Mouse (Mus musculus) activated CD4-positive, CD25-positive, alpha-beta regulatory T cell, adult 4 months (primary cell): ENCODE measurements around the gene Oaf. TPM values are rescaled to one million over a fixed set of nuclear protein-coding genes. Genes with fewer than 3 reads are reported as not detected.

Source experiments
- ATAC-seq: one replicate; pipeline ENCODE4 v1.8.0; 2017
- polyA plus RNA-seq, 2 experiments: library from polyadenylated mRNA; unstranded; fragments of 100-300 nt; shearing (Covaris generic); gene quantifications; one replicate each; pipeline ENCODE4 v1.2.1; 2017

Oaf gene
- polyA plus RNA-seq, 2 experiments from 2014 or later = 0.69 to 0.98 TPM

DNA sequence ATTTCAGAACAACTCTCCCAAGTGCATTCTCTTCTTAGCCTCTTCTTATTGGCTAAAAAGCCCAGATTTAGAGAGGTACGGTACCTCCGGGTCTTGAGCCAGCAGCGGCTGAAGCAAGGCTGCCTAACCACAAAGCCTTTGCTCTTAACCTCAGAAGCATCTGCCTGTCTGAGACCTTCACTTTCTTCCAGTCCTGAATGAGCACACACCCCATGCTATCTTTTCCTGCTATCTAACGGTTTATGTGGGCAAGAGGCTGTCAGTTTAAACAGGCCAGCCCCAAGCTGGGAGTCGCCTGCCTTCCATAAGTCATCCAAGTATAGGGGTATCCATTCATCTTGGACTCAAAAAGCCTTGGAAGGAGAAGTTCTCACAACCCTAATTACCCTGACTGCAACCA lies 2.7 kb upstream of the Oaf start:
- no peak for ATAC-seq

DNA sequence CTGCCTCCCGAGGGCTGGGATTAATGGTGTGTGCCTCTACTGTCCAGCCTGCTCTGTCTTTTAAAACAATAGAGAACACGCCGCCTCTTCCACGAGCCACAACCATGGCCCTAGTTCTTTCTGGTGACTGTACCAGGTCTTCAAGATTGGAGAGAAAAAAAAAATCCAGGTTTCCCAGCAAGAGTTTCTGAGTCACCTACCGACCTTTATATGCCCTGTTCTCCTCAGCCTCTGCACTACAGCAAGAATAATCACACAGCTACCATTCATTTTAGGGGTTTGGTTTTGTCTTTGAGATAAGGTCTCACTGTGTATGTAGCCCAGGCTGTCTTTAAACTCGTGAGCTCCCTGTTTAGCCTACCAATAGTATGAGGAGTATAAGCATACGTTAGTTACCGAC lies 2.3 kb upstream of the Oaf start:
- no peak for ATAC-seq

DNA sequence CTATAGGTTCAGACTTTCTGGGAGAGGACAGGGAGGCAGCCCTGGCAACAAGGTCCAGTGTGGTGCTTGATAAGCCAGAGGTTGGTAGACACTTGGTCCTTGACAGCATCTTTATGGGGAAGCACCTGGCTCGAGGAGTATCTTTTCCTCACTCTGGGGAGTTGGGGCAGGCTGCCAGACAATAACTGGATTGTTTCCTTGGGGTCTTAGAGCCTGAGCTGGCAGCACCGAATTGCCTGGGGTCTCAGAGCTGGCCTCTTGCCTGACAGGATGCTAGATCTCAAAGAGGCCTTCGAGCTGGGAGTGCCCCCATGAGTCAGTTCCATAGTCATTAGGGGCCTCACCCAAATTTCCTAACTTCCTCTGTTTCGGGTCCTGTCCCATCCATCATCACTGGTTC lies 1.6 kb upstream of the Oaf start:
- ATAC-seq = no peak

DNA sequence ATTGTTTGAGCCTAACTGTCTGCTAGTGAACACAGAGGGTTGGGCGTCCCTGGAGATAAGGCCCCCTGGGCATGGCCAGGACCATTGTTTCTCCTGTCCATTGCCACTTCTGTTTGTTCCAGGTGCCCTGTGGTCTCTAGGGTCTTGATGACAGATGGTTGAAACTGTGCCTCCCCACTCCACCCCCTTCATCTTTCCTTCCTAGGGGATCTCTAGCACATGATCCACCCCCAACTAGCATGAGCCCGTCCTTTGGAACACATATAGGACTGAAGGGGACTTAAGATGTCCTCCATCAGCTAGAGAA lies 836 bp upstream of the Oaf start:
- no peak for ATAC-seq

DNA sequence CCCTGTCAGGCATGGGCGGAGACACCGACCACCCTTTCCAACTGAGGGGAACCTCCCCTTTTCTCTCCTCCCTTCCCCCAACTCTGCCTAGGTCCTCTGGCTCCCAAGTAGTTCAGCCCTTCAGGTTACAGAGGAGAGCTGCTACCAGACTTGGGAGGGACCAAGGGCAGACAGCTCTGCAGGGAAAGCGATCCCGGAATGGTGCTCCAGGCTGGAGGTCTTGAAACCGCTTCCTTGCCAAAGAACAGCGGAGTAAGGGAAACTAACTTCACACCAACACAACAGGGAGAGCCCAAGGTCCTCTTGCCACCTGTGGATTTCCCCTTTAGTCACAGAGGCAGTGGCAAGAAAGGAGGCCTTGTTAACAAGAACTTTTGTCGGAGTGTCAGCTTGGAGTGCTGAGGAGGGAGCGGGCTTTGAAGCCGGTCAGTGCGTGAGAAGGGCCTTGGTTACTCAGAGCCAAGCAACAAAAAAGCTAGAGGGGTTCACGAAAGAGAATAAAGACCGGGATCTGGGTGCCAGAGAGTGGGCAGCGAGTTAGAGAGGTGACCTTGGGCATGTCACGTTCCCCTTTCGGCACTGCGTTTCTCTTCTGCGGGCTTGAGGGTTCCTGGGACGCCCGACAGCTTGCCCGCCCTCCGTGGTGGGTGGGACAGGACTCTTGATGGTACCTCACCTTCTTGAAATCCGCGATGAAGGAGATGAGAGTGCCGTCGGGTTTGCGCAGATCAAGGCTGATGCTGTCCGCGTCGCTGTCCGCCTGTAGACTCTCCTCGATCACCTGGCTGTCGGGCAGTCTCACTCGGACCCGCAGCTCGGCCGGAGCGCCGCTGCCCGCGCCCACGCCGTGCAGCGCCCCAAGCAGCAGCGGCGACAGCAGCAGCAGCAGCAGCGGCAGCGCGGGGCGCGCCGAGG lies 823 bp downstream of the Oaf start:
- ATAC-seq = no peak

DNA sequence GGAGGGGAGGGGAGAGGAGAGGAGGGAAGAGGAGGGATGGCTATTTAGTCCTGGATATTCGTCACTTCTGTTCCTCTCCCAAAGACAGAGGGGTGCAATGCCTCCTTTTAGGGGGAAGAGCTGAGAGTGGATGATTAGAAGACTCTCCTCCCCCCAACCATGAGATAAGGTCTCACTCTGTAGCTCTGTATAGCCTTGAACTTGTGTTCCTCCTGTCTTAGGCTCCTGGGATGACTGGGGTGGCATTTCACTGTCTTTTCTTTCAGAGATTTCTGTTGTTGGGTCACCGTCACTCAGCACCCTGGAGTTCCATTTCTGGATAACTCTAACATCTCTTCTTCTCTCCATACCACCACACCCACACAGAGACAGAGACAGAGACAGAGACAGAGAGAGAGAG lies 1.5 kb downstream of the Oaf start:
- ATAC-seq = no peak

DNA sequence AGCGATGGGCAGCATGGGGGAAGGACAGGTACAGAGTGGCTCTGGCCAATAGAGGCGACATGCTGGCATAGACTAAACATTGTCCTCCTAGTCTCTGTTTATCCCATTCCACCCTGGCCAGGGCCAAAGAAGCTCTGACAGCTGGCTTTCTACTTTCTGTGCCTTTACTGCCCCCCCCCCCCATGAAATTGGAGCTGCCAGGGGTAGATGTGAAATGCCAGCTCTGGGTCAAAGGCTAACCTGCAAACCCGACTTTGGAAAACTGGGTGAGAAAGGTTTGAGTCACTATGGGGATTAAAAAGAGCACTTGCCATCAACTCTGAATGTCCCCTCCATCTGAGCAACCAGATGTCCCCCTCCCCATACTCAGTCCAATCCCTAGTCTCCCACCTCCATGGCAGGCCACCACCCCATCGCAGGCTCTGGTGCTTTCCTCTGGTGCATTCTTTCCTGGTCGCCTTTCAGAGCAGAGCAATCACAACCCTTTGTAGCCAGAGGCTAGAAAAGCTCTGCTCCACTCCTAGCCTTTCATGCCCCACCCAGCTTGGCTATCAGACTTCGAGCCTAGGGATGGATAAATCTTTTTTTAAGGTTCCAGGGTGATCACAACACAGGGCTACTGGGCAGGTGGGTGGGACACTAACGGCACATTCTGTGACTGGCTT lies 2.5 kb downstream of the Oaf start:
- no peak for ATAC-seq

DNA sequence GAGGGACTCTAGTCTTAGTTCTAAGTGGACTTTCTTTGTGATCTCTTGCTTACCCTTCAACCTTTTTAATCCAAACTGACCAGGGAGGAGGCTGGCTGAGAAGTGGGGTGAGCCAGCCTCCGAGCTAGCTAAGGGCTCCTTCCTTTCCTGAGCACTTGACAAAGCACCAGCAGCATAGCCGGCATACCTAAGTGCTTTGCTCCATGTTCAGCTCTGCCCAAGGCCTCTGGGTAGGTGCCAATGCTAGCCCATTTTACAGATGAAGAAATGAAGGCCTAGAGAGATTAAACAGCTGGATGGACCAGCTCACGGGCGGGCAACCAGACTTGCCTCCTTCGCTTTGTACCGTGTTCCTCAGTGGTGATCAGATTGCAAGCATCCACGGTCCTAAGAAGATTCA lies 3.1 kb downstream of the Oaf start:
- ATAC-seq = no peak

DNA sequence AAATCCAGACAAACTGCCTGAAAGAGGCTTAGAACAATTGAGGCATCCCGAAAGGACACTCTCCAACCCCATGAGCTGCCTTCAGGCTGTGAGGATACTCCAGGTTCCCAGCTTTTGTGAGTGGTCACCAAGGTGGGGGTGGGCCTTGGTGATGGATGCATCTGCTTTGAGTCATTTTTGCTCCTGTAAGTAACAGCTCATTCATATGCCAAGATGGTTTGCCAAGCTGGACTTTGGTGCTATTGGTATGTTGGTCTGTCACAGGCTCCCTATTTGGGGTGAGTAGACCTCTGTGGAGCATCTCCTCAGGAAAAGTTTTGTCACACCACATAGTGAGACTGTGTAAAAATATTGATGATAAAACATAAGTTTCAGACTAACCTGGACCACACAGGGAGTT lies 3.6 kb downstream of the Oaf start:
- no peak for ATAC-seq

DNA sequence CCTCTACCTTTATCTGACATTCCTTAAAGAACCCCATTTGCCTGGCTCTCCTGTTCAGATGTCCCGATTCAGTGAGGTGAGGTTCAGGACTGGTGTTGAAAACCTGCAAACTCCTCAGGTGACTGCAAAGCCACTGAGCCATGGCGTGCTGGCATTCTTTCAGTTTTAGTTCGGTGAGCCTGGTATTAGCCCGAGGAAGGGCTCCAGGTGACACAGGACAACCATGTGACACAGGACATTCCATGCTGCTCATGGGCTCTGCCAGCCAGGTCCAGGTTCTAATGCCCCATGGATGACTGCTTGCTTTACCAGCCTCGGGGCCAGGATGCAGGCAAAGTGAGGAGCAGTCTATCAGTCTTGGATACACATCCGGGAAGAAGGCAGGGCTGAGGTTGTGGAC lies 4.4 kb downstream of the Oaf start:
- ATAC-seq = no peak

DNA sequence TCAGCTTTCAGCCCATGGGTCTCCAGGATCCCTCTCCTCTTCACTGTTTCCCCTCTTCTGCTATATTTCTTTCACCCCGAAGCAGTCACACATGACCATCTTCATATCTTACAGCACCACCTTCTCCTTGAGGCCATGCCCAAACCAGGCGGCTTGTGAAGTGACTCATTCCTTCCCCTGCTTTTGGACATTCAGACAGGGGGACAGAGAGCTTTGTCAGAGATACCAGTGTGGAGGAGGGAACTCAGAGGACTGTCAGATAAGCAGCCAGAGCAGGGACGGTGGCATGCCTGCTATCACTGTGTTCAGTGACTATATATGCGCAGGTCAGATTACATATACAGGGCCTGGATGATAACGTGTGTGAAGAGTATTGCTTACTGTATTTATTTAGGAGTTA lies 5.2 kb downstream of the Oaf start:
- no peak for ATAC-seq

DNA sequence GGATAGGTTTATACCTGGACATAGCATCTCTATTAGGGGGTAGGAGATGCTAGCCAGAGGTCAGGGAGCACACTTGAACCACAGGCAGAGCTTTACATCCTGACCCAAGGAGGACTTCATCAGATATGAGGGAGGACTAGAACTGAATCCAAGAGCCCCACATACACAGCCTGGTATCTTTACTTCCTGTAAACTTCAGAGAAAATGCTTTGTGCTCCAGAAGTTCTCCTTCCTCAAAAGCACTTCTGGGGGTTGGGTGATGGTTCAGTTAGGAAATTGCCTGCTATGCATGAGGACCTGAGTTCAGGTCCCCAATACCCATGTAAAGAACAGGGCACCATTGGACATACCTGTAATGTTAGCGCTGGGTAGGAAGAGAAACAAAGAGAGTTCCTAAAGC lies 6.2 kb downstream of the Oaf start:
- no peak for ATAC-seq

DNA sequence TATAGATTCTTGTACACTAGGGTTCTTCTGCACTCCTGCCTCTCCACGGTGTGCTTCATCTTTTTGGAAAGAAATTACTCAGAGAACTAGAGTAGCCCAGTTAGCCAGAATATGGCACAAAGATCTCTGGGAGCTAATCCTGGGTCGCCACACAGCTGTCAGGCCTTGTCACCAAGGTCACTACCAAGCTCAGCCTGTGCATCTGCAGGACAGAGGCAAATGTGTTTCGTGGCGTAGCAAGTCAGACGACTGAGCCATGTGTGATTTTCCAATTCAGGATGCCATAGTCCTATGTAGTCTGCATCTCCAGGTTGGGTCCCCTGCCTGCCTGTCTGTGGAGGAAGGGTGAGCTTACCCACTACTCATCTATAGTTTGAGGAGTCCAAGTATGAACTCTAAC lies 6.7 kb downstream of the Oaf start:
- no peak for ATAC-seq

DNA sequence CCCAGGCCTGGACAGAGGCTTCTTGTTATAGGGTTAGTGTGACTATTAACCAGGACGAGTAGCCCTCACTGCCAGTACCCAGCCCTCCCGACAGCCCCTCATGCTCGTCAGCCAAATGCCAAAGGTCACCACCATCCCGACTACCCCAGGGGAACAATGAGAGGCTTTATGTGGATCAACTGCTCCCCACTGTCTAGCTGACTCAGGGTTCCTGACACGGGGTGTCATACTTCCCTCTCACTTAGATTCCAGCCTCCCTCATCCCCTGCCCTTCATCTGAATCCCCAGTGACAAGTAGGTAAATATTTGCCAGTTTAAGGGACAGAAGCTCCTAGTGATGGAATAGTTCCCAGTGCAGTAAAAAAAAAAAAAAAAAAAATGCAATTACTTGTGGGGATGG lies 7.4 kb downstream of the Oaf start:
- ATAC-seq = no peak

DNA sequence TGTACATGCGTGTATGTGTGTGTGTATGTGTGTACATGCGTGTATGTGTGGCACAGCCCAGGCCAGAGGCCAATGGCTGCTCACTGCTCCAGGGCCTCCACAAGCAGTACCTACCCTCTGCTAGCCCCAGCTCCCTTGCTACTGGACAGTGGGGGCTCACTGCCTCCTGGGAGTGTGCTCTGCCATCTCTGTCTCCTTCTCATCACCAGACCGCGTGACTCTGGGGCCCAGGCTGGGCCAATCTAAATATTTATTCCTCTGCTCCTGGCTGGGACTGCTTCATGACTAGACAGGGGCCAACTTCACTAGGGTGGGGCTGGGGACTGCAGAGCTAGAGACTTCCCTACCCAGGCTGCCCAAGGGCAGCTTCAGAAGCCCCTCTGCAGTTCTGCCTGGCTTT lies 7.9 kb downstream of the Oaf start:
- ATAC-seq = no peak

DNA sequence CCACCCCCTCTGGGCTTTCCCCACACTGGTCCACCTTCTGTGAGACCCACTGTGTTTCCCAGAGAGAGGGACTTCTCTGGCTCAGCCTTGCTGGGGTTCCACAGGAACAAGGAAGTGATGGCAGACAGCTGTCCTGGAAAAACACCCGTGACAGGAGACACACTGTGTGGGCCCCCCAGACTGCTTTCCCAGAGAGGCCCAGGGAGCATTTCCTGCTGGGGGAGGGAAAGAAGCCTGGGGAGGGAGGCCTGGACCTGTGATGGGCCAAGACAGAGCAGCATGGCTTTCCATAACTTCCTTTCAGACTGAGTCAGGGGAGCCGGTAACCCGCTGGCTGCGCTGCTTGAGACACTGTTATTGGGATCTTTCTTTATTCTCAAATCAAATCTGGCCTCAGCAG lies 8.8 kb downstream of the Oaf start:
- no peak for ATAC-seq

DNA sequence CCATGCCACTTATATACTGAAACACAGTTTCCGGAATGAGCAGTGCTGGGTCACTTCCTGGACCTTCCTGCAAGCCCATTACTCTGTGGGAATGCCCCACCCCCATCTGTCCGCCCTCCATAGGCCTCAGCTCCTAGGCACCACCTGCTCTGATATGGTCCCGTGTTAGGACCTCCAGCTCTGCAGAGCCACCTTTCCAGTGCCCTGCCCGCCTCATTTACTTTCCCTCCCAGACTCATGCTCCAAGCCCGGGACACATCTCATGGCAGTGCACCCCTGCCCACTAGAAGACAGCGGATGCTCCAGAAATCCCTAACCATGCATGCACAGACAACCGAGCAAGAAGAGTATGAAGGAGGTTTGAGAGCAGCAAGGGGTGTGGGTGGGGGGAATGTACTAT lies 9.7 kb downstream of the Oaf start:
- no peak for ATAC-seq

DNA sequence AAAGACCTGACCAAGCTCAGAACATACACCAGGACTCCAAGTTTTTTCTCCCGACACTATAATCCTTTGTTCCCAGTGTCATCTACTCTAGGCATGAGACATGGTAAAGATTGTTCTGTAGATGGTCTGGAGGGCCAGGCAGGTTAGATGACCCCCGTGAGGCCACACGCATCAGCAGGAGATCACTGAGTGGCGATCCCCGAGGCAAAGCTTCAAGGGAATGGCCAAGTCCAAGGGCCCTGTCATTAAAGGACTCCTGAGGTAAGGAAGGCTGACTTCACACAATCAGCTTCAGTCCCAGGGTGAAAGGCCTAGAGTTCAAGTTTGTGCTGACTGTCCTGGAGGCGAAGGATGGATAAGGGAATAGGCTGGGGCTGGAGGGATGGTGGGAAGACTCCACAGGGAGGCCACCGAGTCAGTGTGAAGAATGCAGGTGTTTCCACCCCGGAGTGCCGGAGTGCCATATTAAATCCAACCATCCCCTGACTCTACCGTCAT lies 10.3 kb downstream of the Oaf start:
- no peak for ATAC-seq

DNA sequence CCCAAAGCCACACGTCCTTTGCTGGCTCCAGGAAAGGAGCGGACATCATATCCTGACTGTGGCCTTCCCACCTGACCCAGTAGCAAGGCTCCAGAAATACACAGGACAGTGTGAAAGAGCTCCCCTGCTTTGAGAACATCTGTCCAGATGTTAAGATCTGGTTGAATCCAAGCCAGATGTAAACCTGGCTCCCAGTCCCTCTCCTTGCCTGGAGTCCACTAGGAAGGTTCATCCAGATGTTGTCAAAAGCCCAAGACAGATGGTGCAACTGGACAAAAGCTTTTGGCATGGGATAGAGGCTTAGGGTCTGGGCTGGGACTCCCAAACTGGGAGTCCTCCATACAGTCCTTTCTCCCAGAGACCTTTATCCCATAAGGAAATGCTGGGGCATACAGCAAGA lies 11.0 kb downstream of the Oaf start:
- no peak for ATAC-seq

DNA sequence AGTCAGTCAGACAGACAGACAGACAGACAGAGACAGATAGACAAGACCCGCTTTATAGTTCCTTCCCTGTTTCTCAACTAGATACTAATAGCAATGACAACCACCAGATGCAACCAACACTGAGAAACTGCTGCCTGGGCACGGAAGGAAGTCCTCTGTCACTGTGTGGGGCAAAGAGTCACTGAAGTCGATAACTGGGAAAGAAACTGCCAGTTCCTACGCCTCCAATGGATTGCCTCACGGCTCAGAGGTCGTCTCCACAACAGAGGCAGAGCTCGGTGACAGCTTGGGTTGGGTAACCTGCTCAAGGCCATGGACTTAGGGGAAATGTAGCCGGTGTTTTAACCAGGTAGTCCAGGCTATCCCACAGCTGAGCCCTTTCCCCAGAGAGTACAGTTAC lies 12.1 kb downstream of the Oaf start:
- ATAC-seq = no peak

DNA sequence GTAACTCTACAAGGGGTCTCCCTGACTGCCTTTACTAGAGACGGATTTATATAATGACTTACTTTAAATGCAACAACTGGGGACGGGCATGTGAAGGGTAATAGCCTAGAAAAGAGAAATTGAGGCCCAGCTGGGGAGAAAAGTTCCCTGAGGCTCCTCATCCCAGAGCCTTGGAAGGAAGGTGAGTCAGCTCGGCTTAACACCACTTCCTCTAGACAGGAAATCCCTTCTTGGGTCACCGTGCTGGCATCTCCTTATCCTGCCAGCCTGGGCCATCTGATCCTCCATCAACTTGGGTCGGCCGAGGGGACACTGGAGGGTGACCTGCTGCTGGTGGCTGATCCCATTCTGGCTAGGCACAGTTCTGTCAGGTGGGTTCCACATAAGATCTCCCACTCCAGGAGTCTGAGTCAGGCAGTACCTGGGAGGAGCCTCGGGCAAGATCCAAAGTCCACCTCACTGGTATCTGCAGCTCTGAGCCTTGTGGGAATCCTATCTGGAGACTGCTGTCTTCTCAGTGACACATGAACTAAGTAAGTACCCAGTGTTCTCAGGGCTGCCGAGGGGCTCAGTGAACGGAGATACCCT lies 13.0 kb downstream of the Oaf start:
- no peak for ATAC-seq

DNA sequence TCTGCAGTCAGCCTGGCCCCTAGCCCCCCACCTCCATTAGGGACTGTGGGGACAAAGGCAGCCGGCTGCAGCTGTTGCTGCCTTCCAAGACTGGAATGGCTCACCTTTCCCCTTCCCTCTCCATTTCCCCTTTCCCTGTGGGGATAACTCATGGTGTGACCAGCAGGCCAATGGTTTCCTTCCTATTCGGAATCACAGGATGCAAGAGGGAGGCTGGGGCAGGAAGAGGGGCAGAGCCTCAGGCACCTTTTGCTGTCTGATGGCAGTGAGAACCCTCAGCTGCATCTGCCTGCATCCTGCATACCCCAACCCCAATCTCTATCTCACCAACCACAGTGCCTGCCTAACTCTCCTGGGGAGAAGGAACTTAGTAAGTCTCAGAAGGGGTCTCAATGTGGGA lies 14.2 kb downstream of the Oaf start:
- no peak for ATAC-seq

DNA sequence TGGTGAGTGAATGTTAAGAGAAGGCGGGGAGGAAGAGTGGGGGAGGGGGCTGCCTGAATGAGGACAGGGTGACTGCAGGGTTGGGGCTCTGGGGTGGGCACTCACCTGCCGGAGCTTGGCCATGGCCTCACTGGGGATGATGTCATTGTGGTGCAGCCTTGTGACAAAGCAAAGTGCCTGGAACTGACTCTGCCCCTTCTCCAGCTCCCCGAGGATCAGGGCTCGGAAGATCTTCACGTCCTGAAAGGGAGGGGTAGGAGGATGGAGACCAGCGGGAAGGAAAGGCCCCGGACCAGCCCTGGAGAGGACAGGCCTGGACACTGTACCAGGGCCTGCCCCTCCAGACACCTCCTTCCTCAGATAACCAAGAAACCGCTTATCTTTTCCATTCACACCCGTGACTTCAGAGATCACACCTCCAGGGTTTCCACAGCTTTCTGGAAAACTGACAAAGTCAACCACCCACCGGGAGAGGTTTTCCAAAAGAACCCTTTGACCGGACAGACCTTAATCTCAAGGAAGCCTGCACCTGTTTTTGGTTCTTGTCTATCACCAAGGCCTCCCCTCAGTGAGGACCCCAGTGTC lies 14.8 kb downstream of the Oaf start:
- no peak for ATAC-seq

DNA sequence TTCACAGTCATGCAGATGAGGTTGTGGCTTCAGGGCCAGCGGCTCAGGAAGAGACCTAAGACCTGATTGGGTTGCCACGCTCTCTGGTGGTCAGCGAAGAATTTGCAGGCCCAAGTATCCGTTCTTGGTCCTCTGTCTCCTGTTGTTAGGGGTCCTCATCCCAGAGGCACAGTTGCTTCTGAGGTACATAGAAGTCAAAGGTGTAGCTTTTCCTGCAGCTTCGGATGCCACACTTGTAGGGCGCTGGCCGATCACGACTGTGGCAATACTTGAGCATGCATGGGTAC lies 17.3 kb downstream of the Oaf start:
- no peak for ATAC-seq
